Mouse (Mus musculus) gastrocnemius, postnatal 14 days (tissue): ENCODE measurements around the gene Scgb1b2. TPM values are rescaled to one million over a fixed set of nuclear protein-coding genes. Genes with fewer than 3 reads are reported as not detected.

Experiments
- DNase-seq: peaks from one replicate; pipeline ENCODE4 v3.0.0; 2021; ENCODE audit warnings: mixed read lengths
- intact Hi-C: fragments of 180-260 bp; cut with DNase I; formaldehyde crosslinking; loops from one replicate; pipeline ENCODE4 v1.15.1; 2025; ENCODE audit warnings: low total_unique reads
- long read RNA-seq, 2 experiments: library from polyadenylated mRNA; stranded (forward); transcript quantifications; one replicate each; pipeline ENCODE4 v2.0.0; 2021
- total RNA-seq, 2 experiments: library from RNA; stranded (reverse); gene quantifications; 2 replicates each; pipeline ENCODE4 v1.2.3; 2021

Scgb1b2 gene
- not detected for total RNA-seq
- long read RNA-seq, experiment 1: 0 reads
- long read RNA-seq, experiment 2: 0 reads

- DNase-seq: no peak
- intact Hi-C loops: no loop called here
These were observed at the start of gene Scgb1b2 for GRCm38 (mm10) chr7:31291721-31292120. TSS of gene Scgb1b2 (minus strand) at chr7:31291821.

DNA sequence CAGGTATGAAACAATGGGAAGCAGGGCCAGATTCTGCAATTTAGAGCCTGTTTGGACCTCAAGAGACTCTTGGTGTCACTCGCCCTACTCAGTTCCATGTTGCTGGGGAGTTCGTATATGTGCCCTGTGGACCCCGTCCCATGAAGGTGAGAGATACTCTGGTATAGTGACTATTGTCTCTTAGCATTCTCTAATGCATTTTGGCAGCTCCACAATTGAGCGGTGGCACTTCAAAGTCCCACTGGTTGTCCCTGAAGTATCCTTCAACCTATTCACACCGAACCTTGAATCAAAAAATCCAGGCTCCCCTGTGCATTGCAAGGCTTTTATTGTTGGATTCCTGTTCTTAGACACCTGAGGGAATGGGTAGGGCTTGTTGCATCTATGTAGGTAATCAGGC lies 1.4 kb downstream of the Scgb1b2 start, which contains the start of gene Scgb2b2:
Gene Scgb2b2 (plus strand): TSS at position 301 of the 400 bp plus-strand sequence.
- intact Hi-C loops: no loop called here
- DNase-seq: no peak

Other genes with a start within 250 kb of the Scgb1b2 start
- gene Fxyd5, start 249.3 kb downstream of the Scgb1b2 start, total RNA-seq: 10 to 100 TPM; 12.6 to 14.3 TPM
- 1 to 10 TPM; 2.0 to 2.1 TPM for gene Fxyd7, start 240.4 kb downstream of the Scgb1b2 start, total RNA-seq
- 1,000 to 10,000 TPM; 1,292 to 1,295 TPM for gene Fxyd1, start 234.6 kb downstream of the Scgb1b2 start, total RNA-seq
- gene Lgi4, start 232.5 kb downstream of the Scgb1b2 start, total RNA-seq: 1 to 10 TPM; 6.2 to 8.7 TPM
- 1 to 10 TPM; 1.9 to 3.3 TPM for gene Fxyd3, start 215.1 kb downstream of the Scgb1b2 start, total RNA-seq
- gene Hpn, start 176.5 kb downstream of the Scgb1b2 start, total RNA-seq: 1 to 10 TPM; 7.6 to 9.6 TPM
- gene Scn1b, start 164.8 kb downstream of the Scgb1b2 start, total RNA-seq: 100 to 1,000 TPM; 443 to 446 TPM
- gene Gramd1a, start 135.9 kb downstream of the Scgb1b2 start, total RNA-seq: 10 to 100 TPM; 23.9 to 36.8 TPM
- gene Scgb2b2, start 1.3 kb downstream of the Scgb1b2 start, total RNA-seq: not detected
- not detected for gene Scgb2b3, start 70.3 kb upstream of the Scgb1b2 start, total RNA-seq
- not detected for gene Scgb1b3, start 83.8 kb upstream of the Scgb1b2 start, total RNA-seq